Mouse (Mus musculus) forebrain, embryonic 15.5 days (tissue): ENCODE data around the gene Rhog. TPM values are rescaled to one million over a fixed set of nuclear protein-coding genes. Genes with fewer than 3 reads are reported as not detected.

Experiments used
- ATAC-seq: fragments of 200-750 bp; cut with Nextera tagmentation; replicated peaks from 2 replicates; pipeline ENCODE4 v1.8.0; 2017; ENCODE audit warnings: mild to moderate bottlenecking, moderate TSS enrichment, moderate library complexity
- H3K27ac ChIP-seq: fragments of 300-500 bp; sonication (generic); replicated peaks from 2 replicates; pipeline ENCODE4 v1.5.1; 2015; ENCODE audit warnings: mild to moderate bottlenecking, inconsistent platforms
- H3K27me3 ChIP-seq: fragments of 300-500 bp; sonication (generic); 2 replicates; pipeline ENCODE4 v1.6.1; 2015; ENCODE audit warnings: inconsistent platforms
- H3K36me3 ChIP-seq: fragments of 300-500 bp; sonication (generic); 2 replicates; pipeline ENCODE4 v1.6.1; 2015; ENCODE audit warnings: mild to moderate bottlenecking, inconsistent platforms
- H3K4me1 ChIP-seq: fragments of 300-500 bp; sonication (generic); 2 replicates; pipeline ENCODE4 v1.6.1; 2015; ENCODE audit warnings: inconsistent platforms
- H3K4me2 ChIP-seq: fragments of 300-500 bp; sonication (generic); replicated peaks from 2 replicates; pipeline ENCODE4 v1.6.1; 2015; ENCODE audit warnings: mild to moderate bottlenecking, inconsistent platforms
- H3K4me3 ChIP-seq: fragments of 300-500 bp; sonication (generic); 2 replicates; pipeline ENCODE4 v1.5.1; 2015; ENCODE audit warnings: mild to moderate bottlenecking, inconsistent platforms
- H3K9ac ChIP-seq: fragments of 300-500 bp; sonication (generic); replicated peaks from 2 replicates; pipeline ENCODE4 v1.6.1; 2015; ENCODE audit warnings: mild to moderate bottlenecking, inconsistent platforms
- H3K9me3 ChIP-seq: fragments of 300-500 bp; sonication (generic); 2 replicates; pipeline ENCODE4 v1.6.1; 2016; ENCODE audit warnings: inconsistent platforms
- WGBS: fragments of 180-500 bp; shearing (Covaris S2); methylation state at CpG from one replicate; pipeline ENCODE4 v1.1.7; 2015; ENCODE audit warnings: mixed read lengths; 5-methylcytosine and 5-hydroxymethylcytosine counted together
- polyA plus RNA-seq: library from polyadenylated mRNA; unstranded; fragments of >200 nt; fragmentation: Nextera tagmentation; extraction: Ambion mirVana; gene quantifications from 2 replicates; pipeline ENCODE4 v1.2.1, GENCODE M21; 2015

Gene Rhog
- 16.7 and 19.6 TPM in 2 replicates for polyA plus RNA-seq

GRCm38 (mm10) chr7:102255954-102256353, at the start of gene Rhog:
Gene Rhog, minus strand, starts transcription at chr7:102256054.
- H3K9me3 ChIP-seq: no peaks in the 10 kb centered on the region
- 85% methylated on average over 3 of the region's 3 CpGs for WGBS
- H3K4me2 ChIP-seq: no peak within 1 kb of the TSS
- ATAC-seq: no peak
- H3K4me1 ChIP-seq: peaks cover 5% of the 10 kb centered on the region
- H3K4me3 ChIP-seq: no peak within 1 kb of the TSS
- H3K9ac ChIP-seq: no peak within 1 kb of the TSS
- no peaks in the 10 kb centered on the region for H3K27me3 ChIP-seq
- no peak within 1 kb of the TSS for H3K27ac ChIP-seq
- no peaks in the 10 kb centered on the region for H3K36me3 ChIP-seq

- H3K27me3 ChIP-seq: no peaks in the 10 kb centered on the region
- WGBS: 85% methylated on average over 2 of the region's 2 CpGs
- H3K9ac ChIP-seq: no peak overlapping the region
- H3K36me3 ChIP-seq: no peaks in the 10 kb centered on the region
- H3K4me3 ChIP-seq: no peak overlapping the region
- ATAC-seq: no peak
- H3K4me2 ChIP-seq: no peak overlapping the region
- no peak overlapping the region for H3K27ac ChIP-seq
- H3K9me3 ChIP-seq: no peaks in the 10 kb centered on the region
- no peaks in the 10 kb centered on the region for H3K4me1 ChIP-seq
Measured at GRCm38 (mm10) chr7:102305596-102305995, 49.7 kb upstream of the Rhog start.

- no peak overlapping the region for H3K4me3 ChIP-seq
- no peaks in the 10 kb centered on the region for H3K4me1 ChIP-seq
- ATAC-seq: no peak
- H3K9ac ChIP-seq: no peak overlapping the region
- no peaks in the 10 kb centered on the region for H3K27me3 ChIP-seq
- H3K27ac ChIP-seq: no peak overlapping the region
- H3K36me3 ChIP-seq: no peaks in the 10 kb centered on the region
- no peak overlapping the region for H3K4me2 ChIP-seq
- no peaks in the 10 kb centered on the region for H3K9me3 ChIP-seq
- WGBS: 91% methylated on average over 4 of the region's 4 CpGs
Measured at GRCm38 (mm10) chr7:102302471-102302870, 46.6 kb upstream of the Rhog start.

DNA sequence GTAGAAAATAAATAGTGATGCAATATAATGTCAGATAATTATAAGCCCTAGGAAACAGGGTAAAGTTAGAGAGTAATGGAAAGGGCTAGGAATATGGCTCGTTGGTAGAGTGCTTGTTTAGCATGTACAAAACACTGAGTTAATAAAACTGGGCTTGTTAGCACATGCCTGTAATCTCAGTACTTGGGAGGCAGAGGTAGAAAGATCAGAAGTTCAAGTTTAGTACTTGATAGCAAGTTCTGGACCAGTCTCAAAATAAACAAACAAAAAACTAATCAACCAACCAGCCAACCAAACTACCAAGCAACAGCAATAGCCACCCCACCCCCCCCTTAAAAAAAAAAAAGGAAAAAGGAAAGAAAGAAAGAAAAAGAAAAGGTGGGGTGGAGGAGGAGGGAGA, 44.9 kb upstream of the Rhog start:
- Histone ChIP-seq H3K27ac (no peak overlapping the region), H3K4me1 (no peaks in the 10 kb centered on the region), H3K9ac (no peak overlapping the region), H3K9me3 (no peaks in the 10 kb centered on the region), H3K36me3 (no peaks in the 10 kb centered on the region), H3K4me2 (no peak overlapping the region), H3K4me3 (no peak overlapping the region), H3K27me3 (no peaks in the 10 kb centered on the region)
- WGBS: 95% methylated on average over 1 of the region's 1 CpGs
- ATAC-seq: no peak

GRCm38 (mm10) chr7:102293234-102293633, 37.4 kb upstream of the Rhog start:
- H3K36me3 ChIP-seq: no peaks in the 10 kb centered on the region
- 9% methylated on average over 2 of the region's 2 CpGs for WGBS
- no peaks in the 10 kb centered on the region for H3K4me1 ChIP-seq
- ATAC-seq: no peak
- H3K9me3 ChIP-seq: no peaks in the 10 kb centered on the region
- H3K27ac ChIP-seq: no peak overlapping the region
- H3K4me3 ChIP-seq: no peak overlapping the region
- H3K27me3 ChIP-seq: no peaks in the 10 kb centered on the region
- no peak overlapping the region for H3K4me2 ChIP-seq
- H3K9ac ChIP-seq: no peak overlapping the region

DNA sequence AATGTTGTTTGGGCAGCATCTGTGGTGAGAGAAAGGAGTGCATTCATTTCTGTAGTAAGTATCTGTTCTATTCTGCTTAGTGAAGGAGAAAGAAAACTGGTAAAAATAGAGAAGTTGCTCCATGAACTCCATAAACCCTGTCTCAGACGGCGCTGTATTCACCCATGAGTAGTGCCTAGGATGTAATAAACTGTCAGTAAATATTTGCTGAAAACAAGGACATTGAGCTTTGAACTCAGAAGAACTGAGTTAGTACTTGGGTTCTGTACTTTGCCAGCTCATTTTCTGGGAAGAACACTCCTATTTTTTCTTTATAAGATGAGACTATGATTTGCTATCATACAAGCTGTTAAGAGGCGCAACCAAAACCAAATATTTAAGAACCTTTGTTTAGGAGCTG, 36.4 kb upstream of the Rhog start:
- H3K4me2 ChIP-seq: no peak overlapping the region
- no peaks in the 10 kb centered on the region for H3K4me1 ChIP-seq
- ATAC-seq: no peak
- no peaks in the 10 kb centered on the region for H3K36me3 ChIP-seq
- no peak overlapping the region for H3K9ac ChIP-seq
- WGBS: 92% methylated on average over 3 of the region's 3 CpGs
- no peaks in the 10 kb centered on the region for H3K27me3 ChIP-seq
- H3K9me3 ChIP-seq: no peaks in the 10 kb centered on the region
- H3K4me3 ChIP-seq: no peak overlapping the region
- no peak overlapping the region for H3K27ac ChIP-seq

DNA sequence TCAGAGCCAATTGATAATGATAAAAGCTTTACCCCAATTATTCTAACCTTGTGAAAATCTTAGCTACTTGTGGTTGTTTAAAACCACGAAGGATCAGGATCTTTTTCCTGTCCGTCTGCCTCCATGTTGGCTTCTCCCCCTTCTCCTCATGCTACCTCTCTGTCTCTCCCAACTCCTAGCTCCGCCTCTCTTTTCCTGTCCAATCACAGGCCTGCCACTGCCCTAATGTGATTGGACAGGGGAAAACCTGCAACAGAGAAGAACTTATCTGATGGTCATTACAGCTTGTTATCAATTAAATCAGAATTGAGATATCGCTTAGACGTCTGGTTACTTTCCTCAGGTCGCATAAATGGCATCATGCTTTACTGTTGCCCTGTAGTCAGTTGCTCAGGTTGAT, 33.6 kb upstream of the Rhog start:
- Histone ChIP-seq H3K27me3 (no peaks in the 10 kb centered on the region), H3K36me3 (no peaks in the 10 kb centered on the region), H3K4me1 (no peaks in the 10 kb centered on the region), H3K9me3 (no peaks in the 10 kb centered on the region), H3K4me3 (no peak overlapping the region), H3K4me2 (no peak overlapping the region), H3K9ac (no peak overlapping the region), H3K27ac (no peak overlapping the region)
- ATAC-seq: no peak
- 84% methylated on average over 6 of the region's 6 CpGs for WGBS

- Histone ChIP-seq H3K36me3 (no peaks in the 10 kb centered on the region), H3K4me1 (no peaks in the 10 kb centered on the region), H3K9me3 (no peaks in the 10 kb centered on the region), H3K9ac (no peak overlapping the region), H3K27ac (no peak overlapping the region), H3K27me3 (no peaks in the 10 kb centered on the region), H3K4me3 (no peak overlapping the region), H3K4me2 (no peak overlapping the region)
- ATAC-seq: no peak
- 81% methylated on average over 5 of the region's 5 CpGs for WGBS
Measured at GRCm38 (mm10) chr7:102282261-102282660, 26.4 kb upstream of the Rhog start.

DNA sequence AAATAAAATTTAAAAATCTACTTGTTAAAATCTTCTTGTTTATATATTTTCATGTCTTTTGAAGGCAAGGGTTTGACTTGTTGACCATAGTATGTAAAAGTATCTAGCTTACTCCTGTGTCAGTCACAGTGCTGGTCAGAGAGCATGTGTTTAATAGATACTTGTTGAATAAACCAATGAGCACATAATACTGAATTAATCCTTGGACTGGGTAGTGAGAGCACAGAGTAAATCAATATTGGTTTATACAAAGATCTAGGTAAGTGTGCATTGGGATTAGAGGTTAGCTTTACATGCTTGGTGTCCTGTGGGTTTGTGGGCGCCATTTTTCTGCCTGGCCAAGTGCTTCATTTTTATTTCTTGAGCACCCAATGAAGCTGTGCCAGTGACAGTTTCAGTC, 25.5 kb upstream of the Rhog start:
- Histone ChIP-seq H3K36me3 (no peaks in the 10 kb centered on the region), H3K27me3 (no peaks in the 10 kb centered on the region), H3K4me3 (no peak overlapping the region), H3K9ac (no peak overlapping the region), H3K4me2 (no peak overlapping the region), H3K27ac (no peak overlapping the region), H3K4me1 (no peaks in the 10 kb centered on the region), H3K9me3 (no peaks in the 10 kb centered on the region)
- no peak for ATAC-seq
- 95% methylated on average over 1 of the region's 1 CpGs for WGBS

GRCm38 (mm10) chr7:102272422-102272948, 16.6 kb upstream of the Rhog start:
- Histone ChIP-seq H3K9ac (no peak overlapping the region), H3K9me3 (no peaks in the 10 kb centered on the region), H3K27ac (no peak overlapping the region), H3K36me3 (no peaks in the 10 kb centered on the region), H3K4me3 (no peak overlapping the region), H3K27me3 (no peaks in the 10 kb centered on the region), H3K4me2 (no peak overlapping the region), H3K4me1 (peaks cover 11% of the 10 kb centered on the region)
- no peak for ATAC-seq
- WGBS: 94% methylated on average over 3 of the region's 3 CpGs

GRCm38 (mm10) chr7:102268395-102268748, 12.5 kb upstream of the Rhog start:
- ATAC-seq: no peak
- H3K9ac ChIP-seq: peak overlapping the region; percentile 67
- H3K4me3 ChIP-seq: peak overlapping the region; percentile 79
- H3K4me2 ChIP-seq: peak overlapping the region; percentile 87
- peaks cover 11% of the 10 kb centered on the region for H3K4me1 ChIP-seq
- H3K27me3 ChIP-seq: no peaks in the 10 kb centered on the region
- H3K9me3 ChIP-seq: no peaks in the 10 kb centered on the region
- WGBS: 3% methylated on average over 12 of the region's 12 CpGs
- no peak overlapping the region for H3K27ac ChIP-seq
- no peaks in the 10 kb centered on the region for H3K36me3 ChIP-seq

DNA sequence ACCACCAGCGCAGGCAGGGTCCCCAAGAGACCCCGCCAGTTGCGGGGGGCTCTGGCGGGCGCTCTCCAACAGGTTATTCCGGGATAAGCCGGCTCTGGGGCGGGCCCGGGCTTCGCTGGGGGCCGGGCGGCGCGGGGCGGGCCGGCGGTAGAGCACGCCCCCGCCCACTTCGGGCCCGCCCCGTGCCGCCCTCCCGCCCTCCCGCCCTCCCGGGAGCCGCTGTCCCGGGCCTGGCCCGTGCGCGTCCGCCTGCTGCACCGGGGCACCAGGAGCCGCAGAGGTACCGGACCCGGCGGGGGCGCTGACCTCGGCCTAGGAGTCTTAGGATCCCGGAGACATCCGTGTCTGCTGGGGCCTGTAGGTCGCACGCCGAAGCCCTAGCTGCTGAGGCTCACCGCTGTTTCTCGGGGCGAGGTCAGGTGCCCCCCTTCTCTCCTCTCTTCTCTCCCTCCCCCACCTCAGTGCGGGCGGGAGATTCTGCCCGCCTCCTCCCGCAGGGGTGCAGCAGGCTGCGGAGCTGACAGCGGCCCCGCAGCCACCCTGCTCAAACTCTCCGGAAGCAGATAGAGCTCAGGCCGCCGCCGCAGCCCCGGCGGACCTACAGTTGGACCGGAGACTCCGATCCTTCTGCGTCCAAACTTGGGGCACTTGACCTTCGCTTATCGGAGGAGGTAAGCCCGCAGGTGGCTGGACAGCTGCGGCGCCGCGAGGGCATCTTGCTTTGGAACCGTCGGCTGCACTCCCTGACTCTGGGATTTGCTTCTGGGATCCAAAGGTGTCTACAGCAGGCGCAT, 11.9 kb upstream of the Rhog start, which contains the start of gene Stim1:
Stim1 (plus strand) TSS at position 206 of the 794 bp plus-strand sequence.
- under 1% methylated on average over 63 of the region's 73 CpGs for WGBS
- peak within 1 kb of the TSS; percentile 79 for H3K4me3 ChIP-seq
- H3K4me2 ChIP-seq: peak within 1 kb of the TSS; percentile 87
- H3K27ac ChIP-seq: peak within 1 kb of the TSS; percentile 52
- peak within 1 kb of the TSS; percentile 67 for H3K9ac ChIP-seq
- H3K9me3 ChIP-seq: no peaks in the 10 kb centered on the region
- peaks cover 11% of the 10 kb centered on the region for H3K4me1 ChIP-seq
- H3K36me3 ChIP-seq: no peaks in the 10 kb centered on the region
- ATAC-seq: peak; percentile 87
- H3K27me3 ChIP-seq: no peaks in the 10 kb centered on the region
